Mouse (Mus musculus): Measurements from ENCODE around the gene Rerg.
"Not testable (repeated sequence)": the region's sequence is repeated elsewhere in the genome, so short reads cannot be mapped to it uniquely, and the experiment has no call there.

Gene Rerg

DNA sequence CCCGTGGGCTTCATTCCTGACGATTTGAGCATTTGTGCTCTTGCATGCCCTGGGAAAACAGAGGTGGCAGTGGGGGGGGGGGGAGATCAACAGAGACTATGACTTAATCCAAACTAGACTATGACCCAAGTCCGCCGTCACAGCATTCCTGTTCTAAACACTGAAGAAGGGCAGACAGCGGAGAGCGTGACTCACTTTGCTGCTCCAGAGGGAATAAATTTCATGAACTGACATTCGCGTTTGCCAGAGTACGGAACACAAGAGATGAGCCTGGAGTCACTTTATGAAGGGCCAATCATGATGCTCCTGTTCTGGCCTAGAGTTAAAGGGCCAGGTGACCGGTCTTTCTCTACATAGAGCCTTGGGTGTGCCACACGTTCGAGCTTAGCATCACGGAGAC, 93.6 kb downstream of the Rerg start:
- no peak for DNase-seq (ENCODE audit: low read depth, low spot score)

DNA sequence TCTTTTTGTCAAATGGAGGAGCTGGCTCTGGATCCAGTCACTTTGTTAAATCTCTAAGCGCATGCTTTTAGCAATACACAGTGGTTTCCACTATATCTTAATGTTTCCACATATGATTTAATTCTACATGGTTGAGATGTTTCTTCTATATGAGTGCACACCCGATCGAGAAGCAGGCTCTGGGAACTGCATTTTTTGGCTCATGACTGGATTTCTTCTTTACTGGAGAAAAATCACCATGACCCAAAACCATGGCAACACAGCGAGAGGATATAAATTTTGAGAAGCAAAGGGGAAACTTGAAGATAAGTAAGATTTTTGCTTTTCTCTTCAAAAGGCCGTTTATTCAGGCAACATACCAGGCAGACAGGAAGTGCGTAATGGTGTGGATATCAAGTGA, 94.1 kb downstream of the Rerg start:
- DNase-seq (ENCODE audit: low read depth, low spot score): no peak

DNA sequence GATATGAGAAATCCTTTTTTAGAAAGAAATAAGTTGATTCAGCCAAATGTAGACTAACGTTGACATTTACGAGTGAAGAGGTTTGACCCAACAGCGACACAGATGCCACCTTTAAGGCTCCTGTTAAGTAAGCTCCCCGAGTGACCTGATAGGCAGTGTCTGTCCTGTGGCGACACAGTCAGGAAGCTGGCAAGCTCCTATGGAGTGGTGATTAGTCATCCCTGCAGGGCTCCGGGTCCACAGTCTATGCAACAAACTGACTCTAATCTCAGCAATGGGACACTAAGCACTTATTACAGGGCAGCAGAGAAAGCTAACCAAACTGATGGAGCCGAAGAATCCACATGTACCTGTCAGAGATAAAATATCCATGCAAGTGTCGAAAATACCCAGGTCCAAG, 98.0 kb downstream of the Rerg start:
- no peak for DNase-seq (ENCODE audit: low read depth, low spot score)

DNA sequence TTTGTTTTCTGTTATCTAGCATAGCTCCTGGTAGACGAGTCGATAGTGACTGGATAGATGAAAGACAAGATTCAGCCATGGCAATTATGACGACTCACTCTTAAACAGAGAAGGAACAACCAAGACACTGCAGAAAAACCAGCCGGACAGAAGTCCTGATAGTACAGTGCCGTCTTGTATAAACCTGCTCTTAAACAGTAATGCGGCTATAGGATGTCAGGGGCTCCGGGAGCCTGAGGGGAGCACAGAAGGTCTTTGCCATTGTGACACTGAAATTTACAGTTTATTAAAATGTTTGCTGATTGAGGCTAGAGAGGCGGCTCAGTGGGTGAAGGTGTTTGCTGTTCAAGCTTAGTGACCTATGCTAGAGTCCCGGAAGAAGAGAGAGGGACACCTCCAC, 98.8 kb downstream of the Rerg start:
- no peak for DNase-seq (ENCODE audit: low read depth, low spot score)

DNA sequence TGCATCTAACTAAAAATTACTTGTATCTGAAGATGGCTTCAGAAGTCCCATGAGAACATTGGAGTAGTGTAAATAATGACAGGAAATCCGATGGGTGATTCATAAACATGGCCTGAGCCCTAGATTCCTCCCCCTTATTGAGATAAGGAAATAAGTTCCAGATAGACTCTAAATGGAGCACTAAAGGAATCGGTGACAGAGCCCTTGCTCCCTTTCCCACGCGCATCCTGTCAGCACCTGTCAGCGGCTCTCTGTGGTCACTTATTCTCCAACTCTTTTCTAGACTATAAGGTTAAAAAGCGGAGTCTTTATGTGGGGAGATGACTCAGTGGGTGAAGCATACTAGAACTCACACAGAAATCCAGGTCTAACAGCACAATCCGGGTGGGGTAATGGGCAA, 104.8 kb downstream of the Rerg start:
- DNase-seq (ENCODE audit: low read depth, low spot score): no peak

DNA sequence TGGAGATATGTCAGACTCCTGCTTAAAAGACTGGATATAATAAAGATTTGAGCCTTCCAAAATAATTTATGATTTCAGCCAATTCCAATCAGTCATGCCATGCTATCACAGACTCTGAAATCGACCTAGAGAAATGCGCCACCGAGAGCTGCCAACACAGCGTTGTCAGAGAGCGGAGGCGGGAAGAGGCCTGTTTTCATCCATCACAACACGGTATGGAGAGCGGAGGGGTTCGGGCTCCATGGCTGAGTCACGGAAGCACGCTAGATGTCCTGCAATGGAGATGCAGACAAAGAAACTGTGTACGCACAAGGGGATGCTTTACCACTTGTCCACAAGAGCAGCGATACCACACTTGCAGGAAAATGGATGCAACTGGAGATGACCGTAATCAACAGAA, 105.5 kb downstream of the Rerg start:
- DNase-seq (ENCODE audit: low read depth, low spot score): no peak

DNA sequence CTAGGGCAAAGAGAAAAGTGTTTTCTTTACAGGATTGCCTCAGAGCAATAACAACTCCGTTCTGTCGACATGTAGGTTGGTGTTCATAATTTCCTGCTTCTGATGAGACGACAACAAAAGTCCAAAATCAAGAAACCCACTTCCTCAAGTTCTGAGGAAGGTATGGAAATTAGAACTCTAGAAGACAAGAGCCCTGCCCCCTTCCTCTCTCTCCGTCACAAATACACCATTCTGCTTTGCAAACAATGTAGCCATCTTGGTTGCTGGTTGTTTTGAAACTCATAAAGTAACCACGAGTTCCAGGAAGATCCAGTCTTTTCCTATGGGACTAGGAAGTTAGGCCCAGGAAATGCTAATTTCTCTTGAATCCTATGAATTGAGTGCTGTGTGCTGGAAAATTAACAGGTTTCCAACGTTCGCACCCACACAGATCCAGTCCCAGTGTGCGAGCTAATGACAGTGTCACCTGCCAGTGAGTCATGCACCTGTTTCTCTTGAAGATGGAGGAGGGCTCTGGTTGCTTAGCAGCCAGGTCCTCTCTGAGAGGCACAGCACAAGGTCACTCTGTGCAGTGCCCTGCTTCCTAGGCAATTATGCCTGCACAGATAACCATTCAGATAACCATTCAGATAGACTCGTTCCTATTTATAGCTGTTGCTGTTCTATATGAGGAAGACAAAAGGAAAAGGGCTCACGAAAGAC, 106.9 kb downstream of the Rerg start:
- DNase-seq (ENCODE audit: low read depth, low spot score): no peak

DNA sequence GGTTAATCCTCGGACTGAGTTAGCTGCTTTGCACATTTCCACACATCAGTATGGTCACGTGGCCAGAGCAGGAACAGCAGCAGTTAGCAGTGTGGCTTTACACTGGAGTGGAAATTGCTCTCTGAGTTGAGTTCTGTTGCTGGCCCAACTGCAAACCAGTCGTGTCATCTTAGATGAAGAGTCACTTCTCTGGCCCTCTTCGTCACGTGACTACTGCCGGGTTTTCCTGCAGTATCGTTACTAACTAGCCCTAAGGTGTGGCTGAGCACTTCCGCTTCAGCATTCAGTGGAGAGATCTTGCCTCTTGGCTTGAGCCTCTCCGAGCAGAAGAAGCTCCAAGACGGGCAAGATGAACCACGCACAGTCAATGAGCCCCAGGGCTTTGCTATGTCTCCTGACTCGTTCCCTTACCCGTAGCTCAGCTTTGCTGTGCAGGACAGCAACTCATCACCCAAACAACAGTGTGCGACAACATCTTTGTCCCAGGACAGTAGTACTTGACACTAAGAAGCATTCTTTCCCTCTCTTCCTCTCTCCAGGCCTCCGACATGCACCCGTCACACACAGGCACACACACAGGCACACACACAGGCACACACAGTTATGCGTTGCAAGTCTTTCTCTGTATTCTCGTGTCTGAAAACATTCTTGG, 108.3 kb downstream of the Rerg start:
- no peak for DNase-seq (ENCODE audit: low read depth, low spot score)

DNA sequence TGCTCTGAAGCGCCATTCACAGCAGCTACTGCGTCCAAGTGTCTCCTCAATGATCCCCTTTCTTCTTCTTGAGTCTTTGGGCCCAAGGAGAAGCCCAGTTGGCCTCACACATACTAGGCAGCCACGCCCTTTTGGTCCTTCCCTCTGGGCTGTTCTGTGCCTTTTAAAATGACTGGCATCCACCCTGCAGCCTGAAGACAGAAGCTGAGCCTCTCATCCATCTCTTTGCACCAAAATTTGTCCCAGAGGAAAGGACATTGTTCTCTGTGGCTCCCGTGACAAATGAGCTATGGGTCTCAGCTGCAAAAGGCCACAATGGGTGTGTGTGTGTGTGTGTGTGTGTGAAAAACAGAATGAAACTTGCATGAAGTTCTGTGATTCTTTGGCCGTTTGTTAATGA, 109.7 kb downstream of the Rerg start:
- no peak for DNase-seq (ENCODE audit: low read depth, low spot score)

DNA sequence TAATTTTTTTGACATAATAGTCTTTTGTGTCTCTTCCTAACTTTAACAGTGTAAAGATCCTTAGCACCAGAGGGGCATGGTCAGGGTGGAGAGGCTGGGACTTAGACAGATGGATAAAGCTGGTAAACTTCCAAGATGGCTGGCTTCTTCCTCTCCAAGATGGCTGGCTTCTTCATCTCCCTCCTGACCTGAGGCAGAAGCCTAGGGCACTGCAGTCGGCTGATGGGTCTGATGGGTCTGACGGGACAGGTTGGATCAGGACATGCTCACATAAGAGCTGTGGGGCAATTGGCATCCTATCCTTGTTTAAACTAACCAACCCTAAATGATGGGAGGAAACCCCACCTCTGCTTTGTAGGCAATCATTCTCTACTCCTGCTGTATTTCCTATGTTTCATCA, 112.0 kb downstream of the Rerg start:
- no peak for DNase-seq (ENCODE audit: low read depth, low spot score)

DNA sequence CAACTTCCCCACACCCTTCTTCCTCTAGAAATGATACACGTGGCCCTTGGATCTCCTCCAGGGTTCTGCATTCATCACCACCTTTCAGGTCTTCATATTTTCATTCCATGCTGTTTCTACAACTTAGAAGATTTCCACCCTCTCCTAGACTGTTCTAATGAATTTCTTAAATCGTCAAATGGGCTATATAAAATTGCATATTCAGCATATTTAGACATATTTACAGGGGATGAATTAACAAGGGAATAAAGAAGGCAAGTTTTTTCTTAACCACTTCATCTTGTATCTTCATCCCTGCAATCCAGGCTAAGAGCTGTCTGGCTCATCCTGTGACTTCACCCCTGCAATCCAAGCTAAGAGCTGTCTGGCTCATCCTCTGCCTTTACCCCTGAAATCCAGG, 116.2 kb downstream of the Rerg start:
- DNase-seq (ENCODE audit: low read depth, low spot score): no peak

DNA sequence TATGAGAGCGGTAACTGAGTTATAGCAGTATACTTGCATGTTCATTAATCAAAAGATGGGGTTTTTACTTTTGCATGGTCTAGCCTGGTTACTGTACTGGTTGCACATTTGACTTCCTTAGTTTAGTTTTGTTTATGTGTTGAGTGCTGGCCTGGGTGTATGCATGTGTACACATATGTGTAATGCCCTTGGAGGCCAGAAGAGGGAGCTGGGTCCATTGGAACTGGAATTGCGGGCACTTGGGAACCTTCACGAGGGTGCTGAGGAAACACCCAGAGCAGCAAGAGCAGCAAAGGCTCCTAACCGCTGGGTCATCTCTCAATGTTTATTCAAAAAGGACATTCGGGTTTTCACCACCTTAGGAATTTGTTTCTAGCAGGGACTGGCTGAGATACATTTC, 116.8 kb downstream of the Rerg start:
- DNase-seq (ENCODE audit: low read depth, low spot score): peak; percentile 31

DNA sequence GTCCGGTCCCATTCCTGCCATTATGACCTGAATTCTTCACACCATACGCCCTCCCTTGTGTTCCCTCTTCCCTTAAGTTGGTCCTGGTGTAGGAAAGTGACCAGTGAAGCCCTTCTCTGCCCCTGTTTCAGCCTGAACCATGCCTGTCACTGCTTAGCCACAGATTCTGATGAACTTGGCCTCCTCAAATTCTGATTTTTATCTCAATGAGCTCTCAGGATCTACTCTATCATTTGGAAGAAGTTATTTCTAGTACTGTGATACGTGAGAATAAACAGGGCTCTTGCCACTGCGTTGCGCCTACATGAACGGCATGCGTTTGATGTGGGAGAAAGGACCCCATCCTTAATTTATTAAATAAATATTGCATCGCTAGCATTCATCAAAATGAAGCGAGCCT, 117.3 kb downstream of the Rerg start:
- no peak for DNase-seq (ENCODE audit: low read depth, low spot score)

DNA sequence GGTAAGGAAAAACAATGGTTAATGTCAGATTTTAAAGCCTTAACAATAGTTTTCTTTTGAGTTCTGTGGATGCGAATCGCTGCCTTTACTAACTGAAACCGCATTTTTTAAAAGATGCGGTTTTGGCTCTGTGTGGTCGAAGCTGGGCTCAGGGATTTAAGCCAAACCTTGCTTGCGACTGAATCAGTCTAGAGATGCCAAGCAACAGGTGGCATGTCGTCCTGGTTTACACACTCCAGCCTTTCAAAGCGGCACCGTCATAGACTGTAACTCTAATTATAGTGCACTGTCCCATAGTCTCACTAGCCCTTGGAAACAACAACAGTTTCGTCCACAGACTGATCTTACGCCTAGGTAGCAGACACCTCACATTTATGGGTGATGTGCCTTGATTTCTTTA, 123.3 kb downstream of the Rerg start:
- no peak for DNase-seq (ENCODE audit: low read depth, low spot score)

DNA sequence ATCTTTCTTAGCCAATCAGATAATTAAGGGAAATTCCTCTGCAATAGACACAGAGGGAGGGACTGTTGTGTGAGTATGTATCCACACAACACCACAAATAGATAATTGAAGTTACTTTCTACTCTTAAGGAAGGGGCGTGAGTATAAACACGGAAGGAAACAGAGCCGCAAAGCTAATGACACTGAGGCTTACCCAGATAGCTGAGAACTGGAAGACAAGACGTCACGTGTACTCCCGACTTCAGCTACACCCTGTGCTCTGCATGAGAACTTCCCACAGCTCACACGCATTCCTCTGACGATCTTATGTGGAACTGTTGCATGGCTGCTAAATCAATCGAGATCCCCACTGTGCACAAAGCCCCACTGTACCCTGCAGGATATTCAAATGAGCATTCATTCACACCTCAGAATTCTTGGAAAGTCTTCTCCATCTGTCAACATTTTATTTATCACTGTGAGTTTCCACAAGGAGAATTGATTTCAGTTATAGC, 125.2 kb downstream of the Rerg start:
- no peak for DNase-seq (ENCODE audit: low read depth, low spot score)

DNA sequence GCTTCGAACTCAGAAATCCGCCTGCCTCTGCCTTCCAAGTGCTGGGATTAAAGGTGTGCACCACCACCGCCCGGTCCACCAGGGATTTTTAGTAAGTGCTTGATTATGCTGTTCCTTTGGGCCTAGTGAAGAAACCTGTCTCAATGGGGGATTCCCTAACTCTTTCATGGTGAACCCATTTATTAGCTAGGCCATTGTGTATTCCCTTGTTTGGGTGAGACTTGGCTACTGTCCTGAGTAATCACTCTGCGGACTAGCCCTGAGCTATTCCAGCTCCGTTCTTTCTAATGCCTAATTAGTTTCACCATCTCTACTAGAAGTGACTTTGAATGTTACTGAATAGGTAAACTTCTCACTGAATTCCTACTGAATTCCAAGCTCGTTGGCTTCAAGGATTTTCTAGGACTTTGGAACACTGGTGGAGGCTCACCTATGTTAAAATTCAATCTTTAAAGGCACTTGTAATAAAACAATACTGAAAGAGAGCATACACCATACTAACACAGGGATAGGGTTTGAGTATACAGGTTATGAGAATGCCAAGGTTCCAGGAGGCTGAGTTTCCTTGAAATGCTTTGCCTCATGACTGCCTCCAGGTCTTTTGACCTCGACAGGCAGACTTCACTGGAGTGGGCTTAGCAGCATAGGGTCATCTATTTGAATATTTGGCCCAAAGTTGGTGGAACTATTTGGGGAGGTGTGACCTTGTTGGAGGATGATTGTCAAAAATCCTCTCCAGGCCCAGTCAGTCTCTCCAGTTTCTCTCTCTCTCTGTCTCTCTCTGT, 134.5 kb downstream of the Rerg start:
- not testable (repeated sequence) for DNase-seq (ENCODE audit: low read depth, low spot score)

DNA sequence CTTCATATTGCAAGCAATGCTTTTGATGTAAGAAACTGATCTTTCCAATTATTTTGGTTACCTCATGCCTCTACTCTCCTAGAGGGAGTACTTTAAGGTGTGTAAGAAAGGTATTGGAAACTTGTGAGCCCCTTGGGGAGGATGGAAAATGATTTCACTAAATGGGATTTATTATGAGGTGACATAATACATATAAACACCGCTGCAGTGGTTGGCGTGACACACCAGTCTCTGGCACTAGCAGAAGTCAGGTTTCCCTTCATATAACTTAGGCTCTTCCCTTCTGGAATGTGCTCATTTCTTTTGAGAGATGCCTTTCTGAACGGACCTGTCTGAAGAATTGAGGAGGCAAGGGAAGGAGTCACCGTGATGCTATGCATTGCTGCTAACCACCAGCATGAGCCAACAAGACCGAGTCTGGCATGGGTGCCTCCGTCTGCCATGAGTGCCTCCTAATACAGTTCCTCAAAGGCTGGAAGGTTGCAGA, 139.6 kb downstream of the Rerg start:
- DNase-seq (ENCODE audit: low read depth, low spot score): no peak

DNA sequence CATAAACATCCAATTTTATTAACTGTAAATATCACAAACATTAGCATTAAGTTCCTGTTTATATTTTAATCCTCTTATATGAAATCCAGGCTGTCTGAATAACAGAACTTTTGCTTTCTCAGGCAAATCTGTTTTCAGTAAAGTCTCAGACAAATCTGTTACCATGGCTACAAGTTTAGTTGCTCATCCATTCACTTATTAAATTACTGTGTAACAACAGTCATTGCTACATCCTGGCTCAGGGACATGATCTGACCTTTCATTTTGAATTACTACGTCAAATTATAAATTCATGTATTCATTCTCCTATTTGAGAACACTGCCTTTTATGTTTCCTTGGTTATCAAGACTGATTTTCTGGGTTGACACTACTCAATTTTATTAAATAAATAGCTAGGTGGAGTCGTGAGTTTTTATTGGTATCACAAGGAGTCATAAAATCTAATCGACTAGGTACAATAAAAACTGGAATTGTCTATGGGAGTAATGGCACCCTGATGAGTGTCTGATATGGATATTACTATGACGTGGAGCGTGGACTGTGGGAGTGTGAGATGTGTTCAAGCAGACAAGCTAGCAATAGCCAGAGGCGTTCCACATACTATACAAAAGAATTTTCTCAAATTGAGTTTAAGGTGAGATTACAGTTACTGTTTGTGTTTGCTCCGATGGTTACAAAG, 140.2 kb downstream of the Rerg start:
- no peak for DNase-seq (ENCODE audit: low read depth, low spot score)

DNA sequence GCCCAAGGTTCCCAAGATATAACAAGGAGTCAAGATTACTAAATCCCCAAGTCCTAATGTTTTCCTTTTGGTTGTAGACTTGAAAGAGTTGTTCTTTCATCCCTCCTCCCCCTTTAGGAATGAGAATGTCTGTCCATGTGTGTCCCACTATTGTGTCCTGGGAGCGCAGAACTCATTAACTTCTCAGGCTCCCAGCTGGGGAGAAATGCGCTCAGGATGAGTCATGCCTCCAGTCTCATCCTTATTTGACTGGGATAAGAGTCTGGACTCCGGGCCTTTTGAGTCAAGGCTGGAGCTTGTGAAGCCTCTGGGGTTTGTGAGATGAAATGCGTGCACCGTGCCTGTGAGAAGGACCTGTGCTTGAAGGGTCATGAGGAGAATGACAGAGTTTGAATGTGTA, 144.8 kb downstream of the Rerg start:
- DNase-seq (ENCODE audit: low read depth, low spot score): no peak

DNA sequence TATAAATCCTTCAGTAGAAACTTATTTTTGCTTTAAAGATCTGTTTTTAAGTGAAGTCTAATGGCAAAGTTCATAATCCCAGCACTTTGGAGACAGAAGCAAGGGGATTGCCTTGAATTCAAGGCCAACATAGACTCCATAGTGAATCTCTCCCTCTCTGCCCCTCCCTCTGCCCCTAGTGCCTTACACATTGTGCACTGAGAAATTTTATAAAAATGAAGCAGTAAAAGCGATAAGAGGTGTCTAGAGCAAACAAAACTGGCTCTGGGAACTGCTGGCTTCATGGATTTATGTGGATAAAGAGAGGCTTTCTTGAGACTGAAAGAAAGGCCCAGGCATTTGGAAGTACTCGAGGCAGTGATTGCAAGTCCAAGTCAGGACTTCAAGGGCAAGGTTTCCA, 145.8 kb downstream of the Rerg start:
- DNase-seq (ENCODE audit: low read depth, low spot score): no peak

DNA sequence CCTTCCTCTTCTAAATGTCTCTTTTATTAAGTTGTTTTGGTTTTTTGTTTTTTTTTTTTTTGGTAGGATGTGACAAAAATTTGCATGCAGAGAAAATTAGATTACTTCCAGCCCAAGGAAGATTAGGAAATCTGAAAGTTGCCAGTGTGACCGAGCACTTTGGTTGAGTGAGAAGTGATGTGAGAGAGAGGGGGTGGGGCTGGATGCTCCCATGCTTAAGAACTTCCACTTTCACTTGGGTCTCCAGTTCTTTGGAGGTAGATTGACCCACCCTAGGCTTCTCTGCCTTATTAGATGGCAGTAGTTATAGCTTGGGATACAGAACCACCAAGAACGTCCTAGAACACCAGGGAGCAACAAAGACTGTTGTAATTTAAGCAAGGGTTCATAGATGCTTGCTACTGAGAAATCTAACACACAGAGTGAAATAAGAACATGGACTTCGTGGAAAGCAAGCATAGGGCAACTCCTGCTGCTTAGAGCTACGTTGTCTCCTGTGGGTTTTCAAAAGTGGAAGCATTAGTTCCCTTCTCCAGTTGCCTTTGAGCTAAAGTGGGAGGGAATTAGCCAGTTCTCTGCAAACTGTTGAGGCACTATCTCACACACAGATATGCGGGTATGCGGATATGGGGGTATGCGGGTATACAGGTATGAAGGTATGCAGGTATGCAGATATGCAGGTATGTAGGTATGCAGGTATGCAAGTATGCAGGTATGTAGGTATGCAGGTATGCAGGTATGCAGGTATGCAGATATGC, 152.9 kb downstream of the Rerg start:
- DNase-seq (ENCODE audit: low read depth, low spot score): no peak
